Mouse (Mus musculus): ENCODE measurements around the gene Zfp398.

- TF ChIP-seq EP300 (IDR thresholded peaks at IDR 0.05; ENCODE audit: low read depth) (no peak), CTCF (IDR thresholded peaks at IDR 0.05; ENCODE audit: low read depth) (no peak)
Observed at GRCm38 (mm10) chr6:47818721-47819120, 16.7 kb upstream of the Zfp398 start.
